Mouse (Mus musculus) embryonic facial prominence, embryonic 13.5 days (tissue): ENCODE measurements around the gene Rnf183. TPM values are rescaled to one million over a fixed set of nuclear protein-coding genes. Genes with fewer than 3 reads are reported as not detected.

Source experiments
- polyA plus RNA-seq: library from polyadenylated mRNA; unstranded; fragments of >200 nt; fragmentation: Nextera tagmentation; extraction: Ambion mirVana; gene quantifications from 2 replicates; pipeline ENCODE4 v1.2.1, GENCODE M21; 2015

Gene Rnf183
- polyA plus RNA-seq, 1 experiment from 2014 or later: not detected

Other genes with a start within 250 kb of the Rnf183 start
- 11.8 and 15.0 TPM in 2 replicates for gene Zfp37, start 204.2 kb downstream of the Rnf183 start, polyA plus RNA-seq
- 19.0 and 20.2 TPM in 2 replicates for gene Slc31a2, start 172.7 kb downstream of the Rnf183 start, polyA plus RNA-seq
- gene Fkbp15, start 74.7 kb downstream of the Rnf183 start, polyA plus RNA-seq: 25.5 and 30.0 TPM in 2 replicates
- 42.8 and 43.7 TPM in 2 replicates for gene Slc31a1, start 74.5 kb downstream of the Rnf183 start, polyA plus RNA-seq
- 203 and 210 TPM in 2 replicates for gene Cdc26, start 26.6 kb downstream of the Rnf183 start, polyA plus RNA-seq
- 25.5 and 26.4 TPM in 2 replicates for gene Prpf4, start 26.5 kb downstream of the Rnf183 start, polyA plus RNA-seq
- gene Wdr31, start 35.6 kb upstream of the Rnf183 start, polyA plus RNA-seq: 7.6 and 8.0 TPM in 2 replicates
- gene Bspry, start 44.8 kb upstream of the Rnf183 start, polyA plus RNA-seq: 5.4 and 5.5 TPM in 2 replicates
- 11.2 and 11.7 TPM in 2 replicates for gene Hdhd3, start 68.2 kb upstream of the Rnf183 start, polyA plus RNA-seq
- gene Alad, start 84.7 kb upstream of the Rnf183 start, polyA plus RNA-seq: 67.5 and 69.8 TPM in 2 replicates
- gene Pole3, start 89.8 kb upstream of the Rnf183 start, polyA plus RNA-seq: 94.5 and 99.0 TPM in 2 replicates
- 0.39 and 0.49 TPM in 2 replicates for gene 4933430I17Rik, start 90.1 kb upstream of the Rnf183 start, polyA plus RNA-seq
- 50.8 and 53.2 TPM in 2 replicates for gene Rgs3, start 124.6 kb upstream of the Rnf183 start, polyA plus RNA-seq